Mouse (Mus musculus): ENCODE results near the gene Smndc1. TPM values are rescaled to one million over a fixed set of nuclear protein-coding genes. Genes with fewer than 3 reads are reported as not detected.

Gene Smndc1
- 38.2 TPM in 2 replicates for polyA plus RNA-seq (2015; fragmentation: Nextera tagmentation; extraction: Ambion mirVana)

GRCm38 (mm10) chr19:53390495-53391007 lies at the start of gene Smndc1:
TSS of gene Smndc1 (minus strand) at chr19:53390578.
- Histone ChIP-seq H3K36me3 (peaks cover 11% of the 10 kb centered on the region), H3K9ac (peak within 1 kb of the TSS; percentile 97), H3K4me1 (peaks cover 12% of the 10 kb centered on the region), H3K27ac (peak within 1 kb of the TSS; percentile 98), H3K4me2 (peak within 1 kb of the TSS; percentile 68), H3K9me3 (no peaks in the 10 kb centered on the region), H3K27me3 (replicated peaks) (no peaks in the 10 kb centered on the region), H3K4me3 (replicated peaks) (peak within 1 kb of the TSS; percentile 100)
- under 1% methylated on average over 48 of the region's 48 CpGs for WGBS
- ATAC-seq (ENCODE audit: insufficient read depth, low FRiP score, low read depth), result peak; percentile 98

GRCm38 (mm10) chr19:53439340-53439739 lies 49.0 kb upstream of the Smndc1 start:
- Histone ChIP-seq H3K27ac (no peak overlapping the region), H3K4me1 (peaks cover 22% of the 10 kb centered on the region), H3K4me2 (no peak overlapping the region), H3K27me3 (replicated peaks) (no peaks in the 10 kb centered on the region), H3K36me3 (no peaks in the 10 kb centered on the region), H3K9me3 (no peaks in the 10 kb centered on the region), H3K4me3 (replicated peaks) (no peak overlapping the region), H3K9ac (no peak overlapping the region)
- WGBS, result 75% methylated on average over 7 of the region's 7 CpGs
- no peak for ATAC-seq (ENCODE audit: insufficient read depth, low FRiP score, low read depth)

GRCm38 (mm10) chr19:53437991-53438390 lies 47.6 kb upstream of the Smndc1 start:
- Histone ChIP-seq H3K4me3 (replicated peaks) (no peak overlapping the region), H3K36me3 (no peaks in the 10 kb centered on the region), H3K27ac (peak overlapping the region; percentile 67), H3K9me3 (no peaks in the 10 kb centered on the region), H3K9ac (no peak overlapping the region), H3K27me3 (replicated peaks) (no peaks in the 10 kb centered on the region), H3K4me2 (no peak overlapping the region), H3K4me1 (peaks cover 22% of the 10 kb centered on the region)
- ATAC-seq (ENCODE audit: insufficient read depth, low FRiP score, low read depth), result no peak
- 69% methylated on average over 8 of the region's 8 CpGs for WGBS

- ATAC-seq (ENCODE audit: insufficient read depth, low FRiP score, low read depth), result peak; percentile 82
- Histone ChIP-seq H3K4me2 (0 out of 2 replicates have a peak overlapping the region, but pooled peaks have one; percentile 5), H3K27me3 (replicated peaks) (no peaks in the 10 kb centered on the region), H3K27ac (peak overlapping the region; percentile 67), H3K9me3 (no peaks in the 10 kb centered on the region), H3K36me3 (no peaks in the 10 kb centered on the region), H3K4me1 (peaks cover 22% of the 10 kb centered on the region), H3K9ac (no peak overlapping the region), H3K4me3 (replicated peaks) (no peak overlapping the region)
- WGBS, result 6% methylated on average over 8 of the region's 8 CpGs
These were observed 47.1 kb upstream of the Smndc1 start for GRCm38 (mm10) chr19:53437311-53437958.

- no peaks in the 10 kb centered on the region for H3K9me3 ChIP-seq
- ATAC-seq (ENCODE audit: insufficient read depth, low FRiP score, low read depth), result no peak
- 75% methylated on average over 10 of the region's 10 CpGs for WGBS
These were observed 43.7 kb upstream of the Smndc1 start for GRCm38 (mm10) chr19:53433949-53434689.

GRCm38 (mm10) chr19:53431003-53431402 lies 40.6 kb upstream of the Smndc1 start:
- Histone ChIP-seq H3K9ac (no peak overlapping the region), H3K36me3 (no peaks in the 10 kb centered on the region), H3K4me3 (replicated peaks) (no peak overlapping the region), H3K4me2 (no peak overlapping the region), H3K4me1 (peaks cover 16% of the 10 kb centered on the region; the same call in 1 of the 2 replicates), H3K9me3 (no peaks in the 10 kb centered on the region), H3K27me3 (replicated peaks) (no peaks in the 10 kb centered on the region), H3K27ac (no peak overlapping the region)
- WGBS, result 89% methylated on average over 11 of the region's 11 CpGs
- ATAC-seq (ENCODE audit: insufficient read depth, low FRiP score, low read depth), result no peak

More at GRCm38 (mm10) chr19:53433949-53434689, 43.7 kb upstream of the Smndc1 start:
- no peak overlapping the region for H3K9ac ChIP-seq
- H3K27ac ChIP-seq, result no peak overlapping the region
- peaks cover 19% of the 10 kb centered on the region for H3K4me1 ChIP-seq
- H3K36me3 ChIP-seq, result no peaks in the 10 kb centered on the region
- no peaks in the 10 kb centered on the region for H3K27me3 ChIP-seq (replicated peaks)
- no peak overlapping the region for H3K4me2 ChIP-seq
- no peak overlapping the region for H3K4me3 ChIP-seq (replicated peaks)

GRCm38 (mm10) chr19:53430356-53430755 lies 40.0 kb upstream of the Smndc1 start:
- no peak for ATAC-seq (ENCODE audit: insufficient read depth, low FRiP score, low read depth)
- Histone ChIP-seq H3K4me1 (peaks cover 16% of the 10 kb centered on the region; the same call in 1 of the 2 replicates), H3K36me3 (no peaks in the 10 kb centered on the region), H3K27me3 (replicated peaks) (no peaks in the 10 kb centered on the region), H3K9ac (no peak overlapping the region), H3K4me2 (no peak overlapping the region), H3K27ac (no peak overlapping the region), H3K4me3 (replicated peaks) (no peak overlapping the region), H3K9me3 (no peaks in the 10 kb centered on the region)
- 68% methylated on average over 9 of the region's 9 CpGs for WGBS

- H3K4me3 ChIP-seq (replicated peaks), result no peak overlapping the region
- H3K36me3 ChIP-seq, result no peaks in the 10 kb centered on the region
- peak; percentile 77 for ATAC-seq (ENCODE audit: insufficient read depth, low FRiP score, low read depth)
- H3K4me2 ChIP-seq, result peak overlapping the region; percentile 10; the same call in 1 of the 2 replicates
- no peaks in the 10 kb centered on the region for H3K27me3 ChIP-seq (replicated peaks)
- no peak overlapping the region for H3K9ac ChIP-seq
- H3K9me3 ChIP-seq, result no peaks in the 10 kb centered on the region
- WGBS, result 37% methylated on average over 8 of the region's 8 CpGs
- H3K27ac ChIP-seq, result peak overlapping the region; percentile 68; the same call in 1 of the 2 replicates
- peaks cover 22% of the 10 kb centered on the region for H3K4me1 ChIP-seq
These were observed 37.4 kb upstream of the Smndc1 start for GRCm38 (mm10) chr19:53427817-53428216.

GRCm38 (mm10) chr19:53427346-53427745 lies 37.0 kb upstream of the Smndc1 start:
- H3K4me3 ChIP-seq (replicated peaks), result no peak overlapping the region
- no peak for ATAC-seq (ENCODE audit: insufficient read depth, low FRiP score, low read depth)
- peak overlapping the region; percentile 68; the same call in 1 of the 2 replicates for H3K27ac ChIP-seq
- no peaks in the 10 kb centered on the region for H3K9me3 ChIP-seq
- no peaks in the 10 kb centered on the region for H3K36me3 ChIP-seq
- WGBS, result 55% methylated on average over 7 of the region's 7 CpGs
- H3K4me1 ChIP-seq, result peaks cover 22% of the 10 kb centered on the region
- no peak overlapping the region for H3K9ac ChIP-seq
- no peaks in the 10 kb centered on the region for H3K27me3 ChIP-seq (replicated peaks)
- no peak overlapping the region for H3K4me2 ChIP-seq

- 90% methylated on average over 8 of the region's 8 CpGs for WGBS
These were observed 35.4 kb upstream of the Smndc1 start for GRCm38 (mm10) chr19:53425824-53426223.

GRCm38 (mm10) chr19:53424629-53425028 lies 34.3 kb upstream of the Smndc1 start:
- H3K9ac ChIP-seq, result no peak overlapping the region
- ATAC-seq (ENCODE audit: insufficient read depth, low FRiP score, low read depth), result no peak
- H3K4me1 ChIP-seq, result peaks cover 28% of the 10 kb centered on the region
- peak overlapping the region; percentile 26; the same call in 1 of the 2 replicates for H3K27ac ChIP-seq
- H3K4me3 ChIP-seq (replicated peaks), result no peak overlapping the region
- H3K36me3 ChIP-seq, result no peaks in the 10 kb centered on the region
- 49% methylated on average over 18 of the region's 18 CpGs for WGBS
- peak overlapping the region; percentile 17; the same call in 1 of the 2 replicates for H3K4me2 ChIP-seq
- no peaks in the 10 kb centered on the region for H3K27me3 ChIP-seq (replicated peaks)
- no peaks in the 10 kb centered on the region for H3K9me3 ChIP-seq

More at GRCm38 (mm10) chr19:53425824-53426223, 35.4 kb upstream of the Smndc1 start:
- Histone ChIP-seq H3K27ac (no peak overlapping the region), H3K27me3 (replicated peaks) (no peaks in the 10 kb centered on the region), H3K9me3 (no peaks in the 10 kb centered on the region), H3K4me3 (replicated peaks) (no peak overlapping the region), H3K4me2 (no peak overlapping the region), H3K36me3 (no peaks in the 10 kb centered on the region), H3K9ac (no peak overlapping the region), H3K4me1 (peaks cover 25% of the 10 kb centered on the region)
- no peak for ATAC-seq (ENCODE audit: insufficient read depth, low FRiP score, low read depth)
